Mouse (Mus musculus) E14TG2a.4 (cell line): ENCODE data around the gene Sema4c.
A peak's percentile ranks its signal among the peaks of the same experiment; 100 is the strongest.

Experiments
- CTCF ChIP-seq: conservative IDR thresholded peaks from 2 replicates; pipeline ENCODE4 v1.5.1; 2014; ENCODE audit warnings: low read length
- NANOG ChIP-seq: IDR thresholded peaks from 2 replicates; pipeline ENCODE4 v1.6.1; 2014; ENCODE audit warnings: borderline replicate concordance, low read length, mixed read lengths
- POU5F1 ChIP-seq: IDR thresholded peaks from 2 replicates; pipeline ENCODE4 v1.6.1; 2014; ENCODE audit warnings: low read length, borderline replicate concordance

DNA sequence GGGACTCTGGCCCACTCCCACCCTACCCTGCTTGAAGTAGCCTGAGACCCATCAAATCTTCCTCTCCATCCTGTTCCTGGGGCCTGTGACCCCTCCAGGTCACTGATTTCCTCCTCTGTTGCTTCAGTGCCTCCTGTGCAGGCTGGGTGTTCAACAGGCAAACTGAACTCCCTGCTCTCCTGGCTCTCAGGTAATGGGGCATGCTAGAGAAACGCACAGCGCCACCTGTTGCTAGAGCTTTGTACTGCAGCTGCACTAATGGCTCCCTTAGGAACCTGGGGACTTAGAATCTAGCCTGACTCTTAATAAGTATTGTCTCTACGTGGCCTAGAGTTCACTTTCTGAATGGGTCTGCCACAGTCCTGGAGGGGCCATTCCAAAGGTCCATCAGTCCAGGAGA lies 56.9 kb downstream of the Sema4c start:
- TF ChIP-seq CTCF (peak; percentile 99), POU5F1 (no peak), NANOG (no peak)
